Mouse (Mus musculus) gastrocnemius, adult 2 months (tissue): ENCODE data around the gene Dok7. TPM values are rescaled to one million over a fixed set of nuclear protein-coding genes. Genes with fewer than 3 reads are reported as not detected.

Experiments used
- DNase-seq: peaks from one replicate; pipeline ENCODE4 v3.0.0; 2022
- H3K27ac ChIP-seq: fragments of 200-600 bp; 2 replicates; pipeline ENCODE4 v1.8.1; 2022; ENCODE audit warnings: mild to moderate bottlenecking
- H3K4me3 ChIP-seq: fragments of 200-600 bp; 2 replicates; pipeline ENCODE4 v1.8.1; 2022; ENCODE audit warnings: mild to moderate bottlenecking, moderate library complexity
- CTCF ChIP-seq: fragments of 200-600 bp; IDR thresholded peaks from 2 replicates; pipeline ENCODE4 v1.8.1; 2022; ENCODE audit warnings: antibody characterized with exemption, mild to moderate bottlenecking, moderate library complexity
- intact Hi-C: fragments of 180-260 bp; cut with DNase I; formaldehyde crosslinking; loops from one replicate; pipeline ENCODE4 v1.15.1; 2025
- long read RNA-seq, 2 experiments: library from polyadenylated mRNA; stranded (forward); transcript quantifications; one replicate each; pipeline ENCODE4 v2.0.0; 2021
- total RNA-seq, 2 experiments: library from RNA; stranded (reverse); gene quantifications; 2 replicates each; pipeline ENCODE4 v1.2.3; 2021

Gene Dok7
- 10 to 100 TPM; 21.8 to 31.9 TPM for total RNA-seq
- long read RNA-seq, experiment 1, transcript Dok7-203 (7 exons, 2,779 nt), result major isoform, 10 of 17 reads
- long read RNA-seq, experiment 1, partial matches to known transcripts, result 1 of 17 reads
- long read RNA-seq, experiment 1, other reads (novel, unspliced or antisense), result 5 of 17 reads
- long read RNA-seq, experiment 2, transcript Dok7-203 (7 exons, 2,779 nt), result major isoform, 26 of 39 reads
- long read RNA-seq, experiment 2, partial matches to known transcripts, result 6 of 39 reads
- long read RNA-seq, experiment 2, other reads (novel, unspliced or antisense), result 6 of 39 reads

DNA sequence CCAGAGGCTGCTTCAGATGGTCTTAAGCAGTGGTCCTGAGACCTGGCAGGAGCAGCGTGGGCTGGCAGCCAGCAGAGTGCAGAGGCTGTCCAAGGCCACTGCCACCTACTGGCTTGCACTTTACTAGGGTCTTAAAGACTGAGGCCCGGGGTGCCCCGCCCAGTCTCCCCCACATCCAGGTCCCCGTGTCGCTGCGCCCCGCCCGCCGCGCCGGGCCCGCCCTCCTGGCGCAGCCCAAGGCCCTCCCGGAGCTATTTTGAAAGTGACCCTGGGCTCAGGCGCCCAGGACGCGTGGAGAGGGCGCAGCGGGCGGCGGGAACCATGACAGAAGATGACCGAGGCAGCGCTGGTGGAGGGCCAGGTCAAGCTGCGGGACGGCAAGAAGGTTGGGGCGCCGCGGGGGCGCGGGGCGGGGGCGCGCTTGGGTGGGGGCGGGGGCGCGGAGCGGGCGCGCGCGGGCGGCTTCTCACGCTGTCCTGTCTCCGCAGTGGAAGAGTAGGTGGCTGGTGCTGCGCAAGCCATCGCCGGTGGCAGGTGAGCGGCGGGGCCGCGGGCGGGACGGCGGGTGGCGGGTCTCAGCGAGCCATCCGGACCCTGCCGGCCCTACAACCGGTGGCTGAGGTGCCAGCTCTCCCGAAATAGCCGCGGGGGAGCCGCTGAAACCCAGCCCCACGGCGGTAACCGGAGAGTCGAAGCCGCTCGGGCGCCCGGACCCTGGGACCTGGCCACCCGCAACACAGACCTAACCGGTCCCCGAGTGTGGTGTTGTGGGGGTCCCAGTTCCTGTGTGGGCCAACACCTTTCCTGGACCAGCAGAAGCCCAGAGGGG, at the start of gene Dok7:
TSS of gene Dok7 (plus strand) at position 163 of the 829 bp plus-strand sequence.
- H3K27ac ChIP-seq, result peak within 1 kb of the TSS; percentile 96
- peak within 1 kb of the TSS; percentile 78 for H3K4me3 ChIP-seq
- DNase-seq, result peak; percentile 89
- peak; percentile 47 for TF ChIP-seq CTCF
- intact Hi-C loops, result no loop called here

DNA sequence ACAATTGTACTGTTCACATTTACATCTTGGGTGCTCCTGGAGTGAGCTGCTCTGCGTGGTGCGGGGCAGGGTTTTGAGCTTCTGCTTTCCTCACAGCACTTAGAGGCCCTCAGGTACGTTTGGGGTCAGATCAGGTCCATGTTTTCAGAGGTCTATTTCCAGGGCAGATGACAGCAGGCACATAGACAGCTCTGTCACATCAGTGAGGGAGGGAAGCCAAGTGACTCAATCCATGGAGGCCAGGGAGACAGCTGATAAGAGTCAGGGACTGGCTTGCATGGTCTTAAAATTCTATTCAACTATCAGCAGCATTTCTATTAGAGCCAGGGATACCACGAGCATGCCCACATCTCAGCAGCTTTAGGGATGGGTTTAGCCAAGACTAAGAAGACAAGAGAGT, 47.4 kb upstream of the Dok7 start:
- intact Hi-C loops, result no loop called here
- no peak for TF ChIP-seq CTCF
- Histone ChIP-seq H3K27ac (no peak overlapping the region), H3K4me3 (no peak overlapping the region)
- DNase-seq, result no peak

DNA sequence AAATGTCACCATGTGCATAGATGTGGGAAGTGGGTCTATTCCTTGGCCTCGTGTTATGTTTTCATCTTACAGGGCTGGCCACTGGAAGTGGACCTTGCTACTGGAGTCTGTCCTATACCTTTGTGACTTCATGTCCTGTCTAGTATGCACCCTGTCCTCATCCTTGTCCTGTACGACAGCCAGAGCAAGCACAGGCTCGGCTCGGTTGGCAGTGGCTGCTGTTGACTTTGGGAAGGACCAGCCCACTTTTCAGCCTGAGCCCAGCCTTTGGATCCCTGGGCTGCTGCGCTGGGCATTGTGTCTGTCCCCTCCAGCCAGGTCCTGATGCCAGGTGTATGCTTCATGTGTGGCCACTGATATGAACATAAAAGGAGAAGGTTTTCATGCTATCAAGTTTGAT, 45.9 kb upstream of the Dok7 start:
- DNase-seq, result no peak
- no peak overlapping the region for H3K4me3 ChIP-seq
- intact Hi-C loops, result no loop called here
- H3K27ac ChIP-seq, result no peak overlapping the region
- TF ChIP-seq CTCF, result no peak

DNA sequence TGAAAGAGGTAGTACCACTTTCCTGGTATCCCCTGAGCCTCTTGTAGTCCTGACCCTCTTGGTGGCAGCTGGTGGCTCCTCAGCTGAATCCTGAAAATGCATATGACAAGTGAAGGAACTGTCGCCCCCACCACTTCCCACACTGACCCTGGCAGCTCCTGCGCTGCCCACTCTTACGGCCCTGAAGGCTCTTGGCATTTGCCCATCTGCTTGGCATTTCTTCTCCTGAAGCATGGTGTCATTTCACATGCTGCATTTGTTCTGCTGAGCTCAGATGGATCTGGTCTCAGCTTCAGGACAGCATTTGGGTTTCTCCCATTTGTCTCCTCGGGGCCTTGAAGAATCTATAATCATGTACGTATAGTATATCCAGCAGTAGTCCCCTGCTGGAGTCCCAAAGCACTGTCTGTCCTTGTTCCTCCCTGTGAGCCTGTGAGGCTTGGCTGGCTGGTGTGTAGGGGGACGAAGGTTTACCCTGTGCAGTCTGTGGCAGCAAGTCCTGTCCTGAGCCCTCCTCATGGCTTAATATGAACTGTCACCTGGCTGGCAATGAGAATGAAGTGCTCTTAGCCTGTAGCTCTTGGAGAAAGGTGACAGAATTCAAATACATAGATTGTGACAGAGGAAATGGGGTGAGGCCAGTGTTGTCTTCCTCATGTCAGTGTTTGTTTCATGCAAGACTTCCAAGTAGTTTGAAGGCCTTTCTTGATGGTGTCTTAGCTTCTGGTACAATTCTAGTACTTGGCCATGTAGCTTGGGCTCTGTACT, 45.2 kb upstream of the Dok7 start:
- intact Hi-C loops, result no loop called here
- H3K27ac ChIP-seq, result no peak overlapping the region
- no peak for TF ChIP-seq CTCF
- H3K4me3 ChIP-seq, result no peak overlapping the region
- no peak for DNase-seq

DNA sequence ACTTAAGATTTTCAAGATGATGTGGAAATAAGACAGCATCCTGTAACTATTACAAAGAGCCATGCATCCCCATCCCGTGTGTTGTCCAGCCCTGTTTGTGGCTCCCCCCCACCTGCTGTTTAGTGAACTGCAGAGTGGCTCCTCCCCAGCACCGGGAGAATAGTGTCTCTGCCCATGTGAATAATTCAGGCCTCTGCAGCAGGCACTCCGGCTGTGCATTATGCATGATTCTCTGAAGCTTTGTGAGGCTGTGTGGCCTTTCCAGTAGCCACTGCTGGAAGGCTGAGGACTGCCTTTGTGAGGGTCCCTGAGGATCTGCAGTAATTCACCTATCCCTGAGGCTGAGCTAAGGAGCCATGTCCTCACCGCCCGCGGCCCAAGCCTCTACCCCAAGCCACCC, 42.5 kb upstream of the Dok7 start:
- DNase-seq, result no peak
- intact Hi-C loops, result no loop called here
- Histone ChIP-seq H3K27ac (no peak overlapping the region), H3K4me3 (no peak overlapping the region)
- TF ChIP-seq CTCF, result no peak

DNA sequence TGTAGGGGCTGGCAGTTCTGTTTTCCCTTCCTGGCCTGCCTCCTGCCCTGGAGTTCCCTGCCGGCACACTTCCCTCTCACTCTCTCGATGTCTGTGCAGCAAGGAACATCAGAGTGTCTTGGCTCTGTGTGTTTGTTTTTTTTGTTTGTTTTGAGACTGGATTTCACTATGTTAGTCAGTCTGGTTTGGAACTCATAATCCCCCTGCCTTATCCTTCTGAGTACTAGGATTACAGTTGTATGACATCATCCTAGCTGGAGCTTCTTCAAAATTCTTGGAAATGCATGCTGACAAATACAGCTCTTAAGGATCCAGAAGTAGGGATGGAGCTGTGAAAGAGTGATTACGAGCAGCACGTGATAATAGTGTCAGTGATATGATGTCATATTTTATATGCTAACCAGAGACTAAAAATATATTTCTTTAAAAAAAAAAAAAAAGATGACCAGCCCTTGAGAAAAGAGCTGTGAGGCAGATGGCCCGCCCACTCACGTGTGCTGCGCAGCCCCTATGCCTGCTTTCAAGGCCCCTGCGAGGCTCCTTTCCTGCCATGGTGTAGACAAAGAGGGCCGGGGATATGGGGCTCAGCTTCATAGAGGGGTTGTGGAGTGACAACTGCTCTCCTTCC, 36.8 kb upstream of the Dok7 start:
- Histone ChIP-seq H3K4me3 (no peak overlapping the region), H3K27ac (no peak overlapping the region)
- no peak for TF ChIP-seq CTCF
- intact Hi-C loops, result no loop called here
- DNase-seq, result no peak

DNA sequence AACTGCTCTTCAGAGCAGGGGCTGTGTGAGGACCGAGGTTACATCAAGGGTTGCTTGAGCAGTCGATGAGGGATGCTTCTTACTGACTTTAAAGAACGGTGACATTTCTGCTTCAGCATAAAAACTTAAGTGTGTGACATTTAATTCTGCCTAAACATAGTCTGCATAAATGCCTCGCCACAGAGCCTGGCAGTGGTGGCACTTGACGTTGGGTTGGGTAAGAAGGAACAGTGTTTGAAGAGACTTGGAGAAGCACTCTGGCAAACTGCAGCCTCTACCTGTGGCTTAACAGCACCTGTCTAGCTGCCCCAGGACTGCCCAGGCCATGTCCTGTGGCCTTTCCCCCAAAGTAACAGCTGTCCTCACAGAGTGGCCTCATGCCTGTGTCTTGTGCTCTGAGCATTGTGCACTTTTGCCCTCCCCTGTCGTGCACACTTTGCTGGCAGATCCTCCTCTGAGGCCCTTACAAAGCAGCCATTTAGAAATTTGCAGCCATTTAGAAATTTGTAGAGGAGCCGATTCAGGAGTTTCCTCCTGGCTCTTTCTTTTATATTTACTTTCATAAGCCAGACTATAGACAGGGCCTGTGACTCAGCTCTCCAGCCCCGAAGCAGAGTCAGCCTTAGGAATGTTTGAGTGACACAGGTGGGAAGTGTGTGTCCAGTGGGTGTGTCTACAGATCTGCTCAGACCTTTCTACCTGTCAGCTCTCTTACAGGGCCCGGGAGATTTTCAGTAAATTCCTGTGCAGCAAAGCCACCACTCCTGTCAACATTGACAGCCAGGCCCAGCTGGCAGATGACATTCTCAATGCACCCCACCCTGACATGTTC, 35.9 kb upstream of the Dok7 start:
- intact Hi-C loops, result no loop called here
- Histone ChIP-seq H3K27ac (no peak overlapping the region), H3K4me3 (no peak overlapping the region)
- no peak for TF ChIP-seq CTCF
- DNase-seq, result no peak

DNA sequence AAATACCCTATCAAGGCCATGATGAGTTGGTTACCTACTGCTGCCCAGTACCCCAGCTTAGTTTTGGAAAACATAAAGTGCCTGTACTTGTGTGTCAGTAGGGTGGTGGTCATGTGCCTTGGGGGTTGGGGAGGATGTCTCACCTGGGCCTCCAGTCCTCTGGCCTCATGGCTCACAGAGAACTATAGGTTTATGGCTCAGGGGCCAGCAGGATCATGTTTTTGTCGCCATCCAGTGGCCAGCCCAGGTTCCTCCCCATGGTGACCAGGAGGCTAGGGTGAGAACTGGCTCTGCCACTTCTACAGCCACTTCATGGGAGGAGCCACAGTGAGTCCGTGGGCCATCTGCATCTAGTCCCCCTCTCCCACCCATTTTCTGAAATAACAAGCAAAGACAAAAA, 31.6 kb upstream of the Dok7 start:
- Histone ChIP-seq H3K27ac (no peak overlapping the region), H3K4me3 (no peak overlapping the region)
- TF ChIP-seq CTCF, result peak; percentile 81
- peak; percentile 69 for DNase-seq
- intact Hi-C loops, result loop anchor here (1.0 to 5.0 kb wide), 2 partner anchors 39 to 108 kb away; no protein-coding TSS in a partner anchor

DNA sequence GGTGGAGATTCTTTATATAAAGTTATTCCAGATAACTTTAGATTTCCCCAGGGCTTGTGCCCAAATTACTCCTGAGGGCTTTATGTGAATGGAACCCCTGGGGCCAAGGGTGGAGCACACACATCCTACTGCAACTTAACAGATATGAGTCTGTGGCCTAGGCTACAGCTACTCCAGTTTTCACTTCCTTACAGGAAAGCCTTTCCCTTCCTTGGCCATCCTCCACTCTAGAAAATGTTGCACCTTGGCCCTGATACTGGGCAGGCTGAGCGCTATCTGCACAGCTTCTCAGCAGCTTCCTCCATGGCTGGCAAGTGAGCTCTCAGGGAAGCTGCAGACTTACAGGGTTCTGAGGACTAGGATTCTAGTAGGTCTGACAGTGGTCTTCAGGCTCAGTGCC, 27.3 kb upstream of the Dok7 start:
- DNase-seq, result no peak
- intact Hi-C loops, result loop anchor here (5.0 kb wide), 1 partner anchor 112 kb away; no protein-coding TSS in a partner anchor
- H3K27ac ChIP-seq, result peak overlapping the region; percentile 63

DNA sequence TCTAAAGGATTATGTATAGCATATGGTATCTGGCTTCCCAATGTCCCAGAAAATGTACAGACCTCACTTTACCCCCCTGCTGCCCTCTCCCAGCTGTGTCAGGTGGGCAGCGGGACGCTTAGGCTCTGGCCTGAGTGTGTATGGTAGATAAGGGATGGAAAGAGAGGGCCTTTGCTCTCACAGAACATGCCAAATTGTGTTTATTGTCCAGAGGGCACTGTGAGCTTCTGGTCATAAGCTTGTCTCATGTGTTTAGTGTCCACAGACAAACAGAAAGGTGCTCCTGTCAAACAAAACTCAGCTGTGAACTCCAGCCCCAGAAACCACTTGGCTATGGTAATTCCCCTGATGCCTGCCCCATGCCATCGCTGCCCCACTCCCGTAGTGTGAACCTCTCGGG, 26.8 kb upstream of the Dok7 start:
- no peak for TF ChIP-seq CTCF
- Histone ChIP-seq H3K4me3 (no peak overlapping the region), H3K27ac (peak overlapping the region; percentile 43)
- intact Hi-C loops, result loop anchor here (5.0 kb wide), 1 partner anchor 112 kb away; no protein-coding TSS in a partner anchor
- DNase-seq, result no peak

More for the DNA sequence above, 27.3 kb upstream of the Dok7 start:
- no peak for TF ChIP-seq CTCF
- H3K4me3 ChIP-seq, result no peak overlapping the region

DNA sequence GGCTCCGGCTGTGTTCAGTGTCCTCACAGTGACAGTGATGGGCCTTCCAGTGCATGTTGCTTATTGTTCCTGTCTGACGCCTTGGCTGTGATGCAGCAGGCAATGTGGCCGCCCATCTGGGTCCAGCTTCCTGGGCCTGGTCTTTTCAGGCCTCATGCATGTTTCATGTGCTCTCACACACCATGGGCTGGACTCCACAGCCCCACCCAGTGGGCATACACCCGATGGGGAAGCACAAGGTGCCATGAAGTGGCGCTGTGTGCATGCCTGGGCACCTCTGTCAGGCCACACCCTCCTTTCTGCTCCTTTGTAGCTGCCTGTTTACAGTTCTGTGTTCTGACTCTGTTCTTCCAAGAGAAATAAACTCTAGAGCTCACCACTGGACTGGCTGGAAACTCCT, 23.5 kb upstream of the Dok7 start:
- H3K27ac ChIP-seq, result no peak overlapping the region
- intact Hi-C loops, result no loop called here
- TF ChIP-seq CTCF, result peak; percentile 33
- no peak for DNase-seq
- no peak overlapping the region for H3K4me3 ChIP-seq
